Mouse (Mus musculus): Measurements from ENCODE around the gene Erich3. TPM values are rescaled to one million over a fixed set of nuclear protein-coding genes. Genes with fewer than 3 reads are reported as not detected.

Gene Erich3
- 0.11 TPM in 1 of 2 replicates, not detected in the other for polyA plus RNA-seq (2012; rRNA removed; ENCODE audit: low replicate concordance)

GRCm38 (mm10) chr3:154663545-154663944, at the start of gene Erich3:
Gene Erich3, plus strand, starts transcription at chr3:154663859.

Other genes starting within 250 kb of the Erich3 start
- 6.6 and 10.2 TPM in 2 replicates for gene Cryz, start 67.1 kb upstream of the Erich3 start, polyA plus RNA-seq (2012; rRNA removed; ENCODE audit: low replicate concordance)
- 5.6 and 10.1 TPM in 2 replicates for gene Tyw3, start 66.8 kb upstream of the Erich3 start, polyA plus RNA-seq (2012; rRNA removed; ENCODE audit: low replicate concordance)